Mouse (Mus musculus) G1E-ER4 (cell line): ENCODE data around the gene Pym1. TPM values are rescaled to one million over a fixed set of nuclear protein-coding genes. Genes with fewer than 3 reads are reported as not detected.

ENCODE experiments used
- GATA1 ChIP-seq: IDR thresholded peaks from one replicate; pipeline ENCODE4 v1.8.0; 2012; ENCODE audit warnings: low read length, inconsistent platforms
- polyA plus RNA-seq: library from polyadenylated mRNA; stranded (reverse); fragments of >175 nt; gene quantifications from 2 replicates; pipeline ENCODE4 v1.2.3, GENCODE M21; 2012

Gene Pym1
- polyA plus RNA-seq, 1 experiment, result 166 TPM

- no peak for TF ChIP-seq GATA1
Measured at GRCm38 (mm10) chr10:128743235-128743634, 4.5 kb upstream of the Pym1 start.

- no peak for TF ChIP-seq GATA1
Measured at GRCm38 (mm10) chr10:128743791-128744191, 3.9 kb upstream of the Pym1 start.

DNA sequence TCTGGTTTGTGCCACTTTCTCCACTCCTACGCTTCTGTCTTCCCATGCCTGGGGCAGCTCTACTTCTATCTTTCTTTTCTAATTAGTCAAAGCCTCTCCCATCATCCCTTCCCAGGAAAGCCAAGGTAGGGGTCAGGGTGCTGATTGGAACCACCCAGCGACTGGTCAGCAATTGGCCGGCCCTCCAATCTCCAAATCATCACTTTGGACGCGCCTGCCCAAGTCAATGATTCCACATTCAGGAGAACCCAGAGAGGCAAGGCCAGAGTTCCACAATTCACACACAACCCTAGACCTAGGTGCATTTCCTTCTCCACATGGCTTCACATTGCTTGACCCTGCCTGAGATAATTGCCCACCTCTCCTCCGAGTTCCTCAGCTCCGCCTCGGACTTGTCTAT lies 3.5 kb upstream of the Pym1 start:
- no peak for TF ChIP-seq GATA1

DNA sequence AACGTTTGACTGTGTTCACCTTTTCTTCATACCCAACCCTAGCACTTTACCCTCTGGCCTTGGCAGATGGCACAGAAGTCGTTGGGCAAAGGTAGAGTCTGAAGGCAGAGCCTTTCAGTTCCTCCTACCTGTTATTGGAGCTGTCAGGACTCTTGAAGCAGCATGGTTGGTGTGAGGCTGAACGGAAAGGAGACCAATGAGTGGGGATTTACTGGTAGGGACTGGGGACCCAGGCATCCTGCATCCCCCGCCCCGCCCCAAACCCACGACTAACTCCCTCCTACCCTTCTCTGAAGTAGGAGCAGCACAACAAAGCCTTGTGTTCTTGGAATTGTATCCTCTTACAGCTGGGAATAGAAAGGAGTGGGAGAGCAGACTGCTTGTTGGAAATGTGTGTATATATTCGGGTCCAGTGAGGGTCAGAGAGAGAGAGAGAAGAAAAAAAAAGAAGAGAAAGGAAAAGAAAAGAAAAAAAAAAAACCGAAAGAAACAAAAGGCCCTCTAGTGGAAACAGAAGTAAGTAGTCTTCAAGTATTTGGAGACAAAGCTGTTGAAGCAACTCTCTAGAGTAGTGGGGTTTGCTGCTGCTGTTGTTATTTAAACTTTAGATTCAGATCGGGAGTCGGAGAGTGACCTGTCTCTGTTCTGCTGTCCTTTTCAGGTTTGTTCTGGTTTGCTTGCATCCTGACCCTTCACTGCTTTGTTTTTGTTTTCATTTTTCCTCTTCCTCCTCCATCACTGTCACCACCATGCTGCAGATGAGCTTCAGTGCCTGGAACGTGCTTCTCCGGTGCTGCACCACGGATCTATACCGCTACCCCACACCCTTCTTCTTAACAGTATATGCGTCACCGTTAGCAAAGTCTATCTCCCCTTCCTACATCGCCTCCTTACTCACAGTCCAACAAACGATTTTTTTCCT lies 2.7 kb upstream of the Pym1 start, which contains the start of gene Dgka:
Gene Dgka, minus strand, starts transcription at position 176 of the 922 bp plus-strand sequence.
- no peak for TF ChIP-seq GATA1

GRCm38 (mm10) chr10:128745946-128746613 lies 1.6 kb upstream of the Pym1 start:
- no peak for TF ChIP-seq GATA1

GRCm38 (mm10) chr10:128746972-128747645 lies 580 bp upstream of the Pym1 start:
- TF ChIP-seq GATA1, result no peak

DNA sequence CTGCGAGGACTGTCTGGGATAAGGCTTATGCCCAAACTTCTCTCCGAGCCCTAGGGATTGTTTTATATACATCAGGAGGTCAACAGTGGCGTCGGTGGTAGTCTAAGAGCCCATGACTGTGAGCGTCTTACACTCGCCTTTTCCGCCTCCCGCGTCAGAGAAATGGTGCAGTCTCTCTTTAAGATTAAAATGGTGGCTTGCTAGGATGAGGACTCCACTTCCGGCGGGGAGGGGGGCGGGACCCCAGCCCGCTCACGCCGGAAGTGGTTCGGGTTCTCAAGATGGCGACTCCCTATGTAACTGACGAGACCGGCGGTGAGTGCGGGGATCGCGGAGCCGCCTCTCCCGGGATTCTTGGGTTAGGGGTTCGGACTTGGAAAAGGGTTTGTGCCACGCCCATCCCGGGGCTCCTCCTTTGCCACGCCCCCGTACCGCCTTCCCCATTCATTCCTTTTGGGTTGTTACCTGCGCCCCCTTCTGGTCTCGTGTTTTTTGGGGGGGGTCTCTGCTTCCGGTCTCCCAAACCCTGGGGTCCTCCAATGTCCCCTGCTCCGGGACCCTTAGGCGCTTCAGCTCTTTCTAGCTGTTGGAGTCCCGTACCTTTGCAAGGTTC lies 669 bp downstream of the Pym1 start:
- TF ChIP-seq GATA1, result no peak

- TF ChIP-seq GATA1, result no peak
Measured at GRCm38 (mm10) chr10:128772895-128773294, 25.2 kb downstream of the Pym1 start.

DNA sequence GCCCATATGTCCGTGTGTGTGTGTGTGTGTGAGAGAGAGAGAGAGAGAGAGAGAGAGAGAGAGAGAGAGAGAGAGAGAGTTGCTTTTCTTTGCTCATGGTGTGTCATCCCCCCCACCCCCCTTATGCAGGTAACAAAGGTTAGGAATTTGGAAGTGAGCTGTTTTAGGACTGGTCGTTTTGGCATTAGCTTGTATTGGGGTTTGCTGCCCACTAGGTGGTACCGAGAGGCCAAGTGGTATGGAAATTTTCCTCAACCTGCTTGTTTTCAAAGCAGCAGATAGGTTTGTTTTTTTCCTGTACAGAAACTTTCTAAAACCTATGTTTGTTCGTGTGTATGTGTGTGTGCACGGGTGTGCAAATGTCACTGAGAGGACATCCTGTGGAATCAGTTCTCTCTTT lies 26.0 kb downstream of the Pym1 start:
- no peak for TF ChIP-seq GATA1

- TF ChIP-seq GATA1, result no peak
Measured at GRCm38 (mm10) chr10:128778441-128778840, 30.8 kb downstream of the Pym1 start.

GRCm38 (mm10) chr10:128779011-128779795 lies 31.5 kb downstream of the Pym1 start:
- no peak for TF ChIP-seq GATA1

GRCm38 (mm10) chr10:128780200-128780599 lies 32.5 kb downstream of the Pym1 start:
- TF ChIP-seq GATA1, result no peak

DNA sequence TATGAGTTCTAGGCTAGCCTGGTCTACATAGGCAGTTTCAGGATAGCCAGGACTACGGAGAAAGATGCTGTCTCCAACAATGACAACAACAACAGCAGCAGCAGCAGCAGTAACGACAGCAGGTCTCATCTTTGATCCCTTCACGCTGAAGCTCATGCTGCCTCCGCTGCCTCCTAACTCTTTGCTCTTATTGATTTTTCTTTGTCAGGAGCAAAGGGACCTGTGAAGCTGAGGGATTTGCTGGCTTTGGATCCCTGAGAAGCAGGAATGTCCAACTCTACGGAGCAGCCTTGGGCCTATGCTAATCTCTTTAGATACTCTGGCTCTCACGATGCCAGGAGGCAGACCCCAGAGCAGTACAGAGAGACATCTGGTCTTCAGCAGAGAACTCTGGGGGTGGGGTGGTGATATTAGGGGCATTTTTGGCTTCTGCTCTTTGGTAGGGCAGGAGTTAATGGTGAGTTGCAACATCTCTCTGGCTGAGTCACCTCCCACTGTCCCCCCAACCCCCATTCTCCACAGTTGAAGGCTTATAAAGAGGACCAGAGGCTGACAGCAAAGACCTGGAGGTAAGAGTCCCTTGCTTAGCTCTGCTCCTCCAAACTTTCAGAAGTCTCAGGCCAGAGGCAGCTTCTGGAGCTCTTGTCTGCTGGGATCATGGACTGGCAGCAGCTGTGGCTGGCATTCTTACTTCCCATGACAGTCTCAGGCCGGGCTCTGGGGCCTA lies 42.9 kb downstream of the Pym1 start, which contains the start of gene Mmp19:
Gene Mmp19, plus strand, starts transcription at position 513 of the 727 bp plus-strand sequence.
- no peak for TF ChIP-seq GATA1

- TF ChIP-seq GATA1, result no peak
Measured at GRCm38 (mm10) chr10:128792041-128792440, 44.4 kb downstream of the Pym1 start.

DNA sequence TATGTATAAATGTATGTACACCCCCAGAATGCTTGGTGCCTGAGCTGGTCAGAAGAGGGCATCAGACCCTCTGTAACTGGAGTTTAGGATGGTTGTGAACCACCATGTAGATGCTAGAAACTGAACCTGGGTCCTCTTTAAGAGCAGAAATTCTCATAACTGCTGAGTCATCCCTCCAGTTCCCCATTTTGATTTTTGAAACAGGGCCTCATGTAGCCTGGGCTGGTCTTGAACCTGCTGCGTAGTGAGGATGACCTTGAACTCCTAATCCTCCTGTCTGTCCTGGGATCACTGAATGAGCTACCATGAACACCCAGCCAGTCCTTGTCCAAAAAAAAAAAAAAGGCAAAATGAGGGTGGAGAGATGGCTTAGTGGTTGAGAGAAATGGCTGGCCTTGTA lies 45.6 kb downstream of the Pym1 start:
- no peak for TF ChIP-seq GATA1
